Mouse (Mus musculus) spleen, adult 2 months (tissue): ENCODE measurements at regions not wholly inside any gene's neighbourhood (a gene's known extent, or its start where the extent isn't known, plus 50 kb on each side); places are given as distances from the start of the nearest gene placed in this dataset.

Experiments used
- CTCF ChIP-seq: fragments of 200-500 bp; IDR thresholded peaks from 2 replicates; pipeline ENCODE4 v1.5.1; 2011; ENCODE audit warnings: mild to moderate bottlenecking, inconsistent platforms; ENCODE audit not compliant: insufficient read depth, insufficient read length, insufficient replicate concordance; ENCODE audit errors: extremely low read depth
- POLR2A ChIP-seq: fragments of 200-500 bp; IDR thresholded peaks from 2 replicates; pipeline ENCODE4 v1.6.1; 2011; ENCODE audit warnings: low read depth, low read length, inconsistent platforms

GRCm38 (mm10) chr3:115837617-115838216 lies 49.9 kb upstream of the Dph5 start:
- no peak for TF ChIP-seq POLR2A
- no peak for TF ChIP-seq CTCF
